Mouse (Mus musculus) embryo, embryonic 9.5 days (tissue): Measurements from ENCODE around the gene Lias.

Experiments
- DNase-seq: peaks from one replicate; pipeline ENCODE4 v3.0.0-alpha.2; 2017; ENCODE audit errors: extremely low spot score

Lias gene

DNA sequence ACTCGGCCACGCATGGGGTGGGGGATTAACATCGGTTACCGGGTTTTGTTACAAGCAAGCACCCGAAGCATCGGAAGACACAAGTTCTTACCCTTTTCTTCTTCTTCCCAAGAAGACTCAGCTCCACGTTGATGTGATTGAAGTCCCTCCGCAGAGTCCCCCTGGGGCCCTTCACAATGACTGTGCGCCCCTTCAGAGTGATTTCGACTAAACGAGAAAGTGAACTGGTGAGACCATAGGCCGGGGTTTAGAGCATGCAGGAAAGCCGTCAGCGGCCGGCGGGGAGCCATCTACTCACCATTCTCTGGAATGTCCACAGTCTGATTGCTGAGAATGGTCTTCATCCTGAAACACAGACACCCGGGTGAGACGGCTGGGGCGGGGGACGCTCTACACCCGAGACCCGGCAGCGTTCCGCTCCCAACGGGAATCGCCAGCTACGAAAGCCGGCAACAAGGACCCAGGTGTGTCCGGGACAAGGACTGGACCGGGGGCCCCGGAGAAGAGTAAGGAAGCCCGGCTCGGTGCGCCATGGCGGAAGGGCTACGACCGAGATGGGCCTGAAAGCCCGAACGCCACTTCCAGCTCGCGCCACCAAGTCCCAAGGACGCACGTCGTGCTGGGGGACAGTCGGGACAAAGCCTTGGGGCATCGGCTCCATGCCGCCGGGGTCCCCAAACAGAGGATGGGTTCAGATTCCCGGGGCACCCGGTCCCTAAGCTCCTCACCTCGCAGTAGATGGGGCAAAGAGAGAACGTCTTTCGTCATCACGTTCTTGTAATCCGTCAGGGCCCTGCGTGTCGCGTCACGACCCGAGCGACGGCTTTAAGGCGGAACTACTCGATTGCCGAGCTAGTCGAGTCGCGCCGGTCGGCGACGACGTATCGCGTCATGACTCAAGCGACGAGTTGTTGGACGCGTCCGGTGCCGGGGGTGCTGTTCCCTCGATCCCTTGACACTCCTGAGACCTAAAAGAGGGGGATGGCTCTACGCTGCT lies at the start of gene Lias, which contains the start of gene Rpl9:
Gene Lias, plus strand, starts transcription at position 850 of the 997 bp plus-strand sequence.
Gene Rpl9, minus strand, starts transcription at position 797 of the 997 bp plus-strand sequence.
- DNase-seq, result peak; percentile 98

DNA sequence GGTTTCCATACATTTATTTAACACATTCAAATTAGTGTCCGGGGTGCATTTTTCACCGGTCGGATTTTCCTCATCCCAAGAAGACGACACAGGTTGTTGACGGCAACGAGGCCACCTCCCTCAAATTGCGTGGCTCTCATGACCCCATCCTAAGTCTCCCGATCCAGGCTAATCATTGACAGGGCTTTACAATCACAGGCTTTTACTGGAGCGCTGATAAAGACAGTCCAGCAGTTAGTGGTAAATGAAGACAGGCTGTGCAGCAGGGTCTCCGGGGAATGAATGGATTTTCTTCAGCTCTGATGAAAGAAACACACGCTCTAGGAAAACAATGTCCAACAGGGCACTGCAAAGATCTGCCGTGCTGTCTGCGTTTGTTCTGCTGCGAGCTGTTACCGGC lies 43.1 kb upstream of the Lias start, which contains the start of gene Klb:
Gene Klb, plus strand, starts transcription at position 147 of the 400 bp plus-strand sequence.
- DNase-seq, result peak; percentile 33

DNA sequence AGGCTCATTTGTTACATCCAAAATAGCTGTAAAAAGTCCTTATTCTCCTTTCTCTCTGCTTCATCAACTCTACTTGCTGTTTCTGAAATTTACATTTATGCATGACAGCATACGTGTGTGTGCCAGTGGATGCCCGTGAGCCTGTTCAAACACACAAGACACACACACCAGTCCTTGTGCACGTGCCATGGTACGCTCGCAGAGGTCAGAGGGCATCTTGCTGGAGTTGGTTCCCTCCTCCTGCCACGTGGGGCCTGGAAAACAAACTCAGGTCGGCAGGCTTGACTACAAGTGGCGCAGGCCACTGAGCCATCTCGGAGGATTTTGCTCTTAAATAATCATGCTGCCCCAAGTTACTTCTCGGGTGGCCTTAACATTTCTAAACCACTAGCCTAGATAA lies 40.8 kb upstream of the Lias start:
- no peak for DNase-seq

DNA sequence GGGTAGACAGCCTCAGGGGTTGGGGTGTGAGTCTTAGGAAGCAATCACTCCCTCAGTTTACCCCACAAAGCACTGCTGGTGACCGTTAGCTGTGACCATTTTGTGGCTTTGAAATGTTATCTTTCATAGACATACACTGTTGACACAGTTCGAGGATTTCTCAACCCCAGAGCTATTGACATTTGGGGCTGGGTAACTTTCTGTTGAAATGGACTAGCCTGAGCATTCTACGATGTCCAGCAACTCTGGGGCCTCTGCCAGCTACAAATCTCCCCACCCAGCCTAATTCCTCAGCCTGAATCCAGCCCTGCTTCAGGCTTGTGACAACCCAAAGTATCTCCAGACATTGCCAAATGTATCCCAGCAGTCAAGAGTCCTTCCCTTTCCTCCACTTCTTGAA lies 37.2 kb upstream of the Lias start:
- no peak for DNase-seq

DNA sequence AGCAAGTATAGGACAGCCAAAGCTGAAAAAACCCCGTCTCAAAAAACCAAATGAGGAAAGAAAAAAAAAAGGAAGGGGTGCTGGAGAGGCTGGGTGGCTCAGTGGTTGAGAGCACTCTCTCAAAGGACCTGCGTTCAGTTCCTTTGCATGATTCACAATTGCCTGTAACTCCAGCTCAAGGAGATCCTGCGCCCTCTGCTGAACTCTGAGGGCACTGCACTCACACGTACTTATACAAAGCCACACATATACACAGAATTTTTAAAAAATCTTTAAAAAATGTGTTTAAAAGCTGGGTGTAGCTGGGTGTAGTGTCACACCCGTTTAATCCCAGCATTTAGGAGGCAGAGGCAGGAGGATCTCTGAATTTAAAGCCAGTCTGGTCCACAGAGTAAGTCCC lies 36.3 kb upstream of the Lias start:
- DNase-seq, result no peak

DNA sequence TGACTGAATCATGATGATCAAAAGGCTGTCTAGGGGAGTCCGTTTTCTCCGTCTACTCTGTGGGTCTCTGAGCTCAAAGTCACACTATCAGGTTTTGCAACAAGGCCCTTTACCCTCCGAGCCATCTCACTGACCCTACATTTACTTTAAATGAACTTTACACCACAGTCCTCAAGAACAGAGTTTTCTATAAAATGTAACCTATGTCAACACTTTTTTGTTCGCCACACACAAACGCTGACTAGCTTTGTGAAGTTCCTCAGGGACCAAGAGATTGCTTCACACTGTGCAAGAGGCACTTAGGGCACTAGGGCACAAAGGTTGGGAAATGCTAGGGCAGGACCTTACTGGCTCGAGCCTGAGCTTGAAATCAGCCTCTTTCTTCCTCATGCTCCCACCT lies 34.4 kb upstream of the Lias start:
- DNase-seq, result no peak

DNA sequence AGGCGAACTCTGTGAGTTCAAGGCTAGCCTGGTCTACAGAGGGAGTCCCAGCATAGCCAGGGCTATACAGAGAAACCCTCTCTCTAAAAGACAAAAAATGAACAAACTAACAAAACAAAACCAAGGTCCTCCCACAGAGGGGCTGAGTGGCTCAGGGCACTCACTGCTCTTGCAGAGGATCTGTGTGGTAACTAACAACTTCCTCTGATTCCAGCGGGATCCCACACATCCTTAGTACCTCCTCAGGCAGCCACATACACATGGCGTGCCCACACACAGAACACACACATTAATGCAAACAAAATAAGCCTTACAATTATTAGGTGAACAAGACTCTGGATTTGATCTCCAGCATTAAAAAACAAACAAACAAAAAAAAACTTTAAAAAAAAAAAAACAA lies 33.5 kb upstream of the Lias start:
- no peak for DNase-seq

DNA sequence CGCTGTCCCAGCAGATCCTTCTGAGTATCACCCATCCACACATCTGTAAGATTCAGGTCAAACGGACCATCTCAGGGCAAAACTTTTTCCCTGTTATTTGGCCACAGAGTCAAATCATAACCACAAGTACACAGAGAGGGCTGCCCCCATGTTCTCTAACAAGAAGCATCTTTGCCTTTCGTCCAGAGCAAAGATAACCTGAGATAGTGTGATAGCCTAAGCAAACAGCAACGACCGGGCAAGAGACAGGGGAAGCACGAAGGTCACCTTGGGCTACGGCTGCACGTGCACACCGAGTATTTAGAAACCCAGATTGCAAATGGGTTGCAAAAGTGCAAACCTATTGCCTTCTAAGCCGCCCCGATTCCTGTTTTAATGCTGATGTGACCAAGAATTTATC lies 23.5 kb upstream of the Lias start:
- no peak for DNase-seq

DNA sequence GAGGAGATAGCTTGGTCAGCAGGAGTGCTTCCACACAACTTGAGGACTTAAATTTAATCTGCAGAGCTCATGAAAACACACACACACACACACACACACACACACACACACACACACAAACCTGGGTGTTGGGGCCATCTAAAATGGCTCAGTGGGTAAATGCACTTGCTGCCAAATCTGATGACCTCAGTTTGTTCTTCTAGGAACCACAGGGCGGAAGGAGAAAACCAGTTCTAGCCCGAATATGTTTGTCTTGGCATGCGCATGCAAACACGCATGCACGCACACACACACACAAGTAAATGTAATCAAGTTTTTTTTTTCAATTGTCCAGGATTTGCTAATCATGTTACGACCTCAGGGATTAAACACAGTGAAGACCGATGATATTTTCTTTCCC lies 19.7 kb upstream of the Lias start:
- DNase-seq, result no peak

DNA sequence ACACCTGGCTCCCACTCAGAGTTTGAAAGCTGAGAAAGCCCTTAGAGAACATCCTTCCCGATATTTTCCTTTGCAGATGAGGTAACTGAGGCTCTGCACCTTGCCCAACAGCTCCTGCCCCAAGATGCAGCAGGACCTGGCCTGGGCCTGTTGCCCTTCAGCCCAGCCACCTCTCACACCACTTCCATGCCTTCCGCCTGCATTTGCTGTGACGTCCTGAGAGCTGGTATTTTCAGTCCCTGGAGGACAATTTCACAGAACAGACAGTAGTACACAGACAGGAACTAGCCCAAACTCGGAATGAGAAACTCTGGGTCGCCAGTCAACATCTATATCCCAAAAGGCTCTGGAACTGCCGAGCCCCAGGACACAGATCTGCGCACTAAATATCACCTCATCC lies 16.6 kb upstream of the Lias start:
- no peak for DNase-seq

DNA sequence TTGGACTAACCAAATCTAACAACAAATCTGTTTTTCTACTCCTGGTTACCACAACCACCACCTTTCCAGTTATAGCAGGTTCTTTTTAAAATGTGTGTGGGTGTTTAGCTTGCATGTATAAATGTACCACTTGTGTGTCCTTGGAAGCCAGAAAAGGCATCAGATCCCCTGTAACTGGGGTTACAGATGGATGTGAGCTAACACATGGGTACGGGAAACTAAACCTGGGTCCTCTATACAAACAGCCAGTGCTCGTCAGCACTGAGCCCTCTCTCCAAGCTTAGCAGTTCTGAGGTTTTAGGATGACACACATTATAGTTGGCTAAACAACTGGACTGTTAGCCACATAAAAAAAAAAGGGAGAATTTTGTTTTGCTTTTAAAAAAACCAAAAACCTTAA lies 5.6 kb upstream of the Lias start:
- DNase-seq, result no peak

DNA sequence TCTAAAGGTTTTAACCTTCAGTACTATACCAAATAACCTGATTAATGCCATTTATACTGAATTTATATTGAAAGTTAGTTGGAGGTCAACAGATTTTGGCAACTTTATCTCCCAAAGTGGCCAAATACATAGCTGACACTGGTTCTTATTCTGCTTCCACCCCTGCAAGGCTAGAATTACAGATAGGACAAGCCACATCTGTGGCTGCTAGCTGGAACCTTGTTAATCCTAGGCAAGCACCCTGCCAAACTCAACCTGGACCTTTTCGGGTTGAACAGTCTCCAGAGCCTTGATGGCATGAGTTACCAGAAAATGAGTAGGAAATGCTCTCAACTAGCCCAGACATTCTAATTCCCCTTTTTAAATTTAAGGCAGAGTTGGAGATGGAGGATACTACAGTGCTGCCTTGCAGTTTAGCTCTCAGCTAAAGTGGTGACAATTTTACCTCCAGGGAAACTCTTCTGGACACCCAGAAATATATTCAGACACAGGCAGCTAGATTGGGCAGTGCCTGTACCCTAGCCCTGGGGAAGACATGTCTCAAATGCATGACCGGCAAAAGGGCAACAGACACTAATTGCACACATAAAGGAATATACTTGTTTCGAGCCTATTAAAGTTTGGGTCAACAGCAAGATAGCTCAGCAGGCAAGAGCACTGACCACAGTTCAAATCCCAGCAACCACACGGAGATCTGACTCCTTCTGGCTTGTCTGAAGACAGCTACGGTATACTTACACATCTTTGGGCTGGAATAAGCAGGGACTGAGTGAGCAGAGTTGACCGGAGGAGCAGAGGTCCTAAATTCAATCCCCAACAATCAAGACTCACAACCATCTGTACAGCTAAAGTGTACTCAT lies 4.1 kb upstream of the Lias start:
- peak; percentile 26 for DNase-seq

DNA sequence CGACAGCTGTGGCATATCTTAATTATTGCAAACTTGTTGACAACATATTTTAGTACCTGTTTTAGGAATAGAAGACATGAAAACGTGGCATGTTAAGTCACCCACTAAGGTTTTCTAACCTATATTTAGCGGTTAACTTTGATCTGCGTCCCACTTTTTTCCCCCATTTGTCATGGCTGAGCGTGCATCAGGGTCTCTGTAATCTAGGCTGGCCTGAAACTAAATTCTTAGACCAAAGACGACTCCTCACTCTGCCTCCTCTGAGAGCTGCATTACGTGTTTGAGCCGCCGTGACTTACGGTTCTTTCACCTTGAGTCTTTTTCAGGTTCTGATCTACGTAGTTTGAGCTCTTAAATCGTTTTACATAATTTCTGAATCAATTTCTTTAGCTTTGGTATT lies 456 bp downstream of the Lias start:
- no peak for DNase-seq

DNA sequence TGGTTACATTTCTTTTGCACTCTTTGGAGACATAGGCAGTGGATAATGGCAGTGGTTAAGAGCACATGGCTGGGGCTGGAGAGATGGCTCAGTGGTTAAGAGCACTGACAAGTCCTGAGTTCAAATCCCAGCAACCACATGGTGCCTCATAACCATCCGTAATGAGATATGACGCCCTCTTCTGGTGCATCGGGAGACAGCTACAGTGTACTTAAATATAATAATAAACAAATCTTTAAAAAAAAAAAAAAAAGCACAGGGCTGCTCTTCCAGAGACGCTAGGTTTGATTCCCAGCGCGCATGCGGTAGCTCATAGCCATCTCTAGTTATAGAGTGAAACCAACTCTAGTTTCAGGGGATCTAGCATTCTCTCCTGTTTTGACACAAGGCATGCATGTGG lies 3.1 kb downstream of the Lias start:
- DNase-seq, result no peak

DNA sequence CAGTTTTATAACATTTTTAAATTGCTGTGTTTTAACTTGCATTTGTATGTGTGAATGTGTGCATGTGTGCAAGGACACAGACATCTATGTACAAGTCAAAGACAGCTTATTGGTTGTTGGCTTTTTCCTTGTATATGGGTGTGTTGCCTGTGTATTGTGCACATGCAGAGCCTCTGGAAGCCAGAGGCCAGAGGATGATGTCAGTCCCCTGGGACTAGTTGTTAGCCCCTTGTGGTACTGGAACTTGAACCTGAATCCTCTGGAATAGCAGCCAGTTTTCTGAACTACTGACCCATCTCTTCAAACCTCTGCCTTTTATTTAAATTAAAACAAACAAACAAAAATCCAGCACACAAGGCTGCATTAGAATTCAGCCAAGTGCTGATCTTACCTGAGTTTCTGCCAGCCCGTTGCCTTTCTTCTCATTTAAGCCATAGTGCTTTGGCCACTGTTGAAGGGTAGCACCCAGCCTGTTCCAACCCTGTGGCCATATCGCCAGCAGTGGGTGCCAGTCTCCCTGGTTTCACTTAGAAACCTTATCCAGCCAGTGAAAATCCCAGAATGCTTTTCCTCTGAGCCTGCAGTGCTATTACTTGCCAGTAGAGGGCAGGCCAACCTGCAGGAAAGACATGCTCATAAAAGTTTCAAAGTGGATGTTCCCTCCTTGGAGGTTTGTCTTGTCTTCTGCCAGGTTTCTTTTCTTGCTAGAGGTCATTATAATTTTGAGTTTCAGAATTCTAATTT lies 10.1 kb downstream of the Lias start:
- peak; percentile 77 for DNase-seq

DNA sequence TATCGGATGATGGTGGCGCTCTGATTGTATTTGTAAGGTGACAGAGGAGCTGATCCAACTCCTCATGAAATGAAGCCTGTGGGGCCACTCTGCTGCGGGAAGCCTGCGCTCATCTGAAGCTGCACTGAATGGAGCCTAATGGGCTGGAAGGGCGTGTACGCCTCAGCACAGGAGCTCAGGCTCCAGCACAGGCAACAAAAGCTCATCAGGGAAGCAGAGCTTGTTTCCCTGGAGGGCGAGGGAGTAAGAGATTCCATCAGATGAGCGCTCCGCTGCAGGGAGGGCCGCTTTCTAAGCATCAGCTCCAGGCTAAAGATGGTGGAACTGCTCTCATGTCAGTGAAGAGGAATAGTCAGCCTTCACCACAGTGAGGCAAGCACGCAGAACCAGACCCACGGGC lies 16.7 kb downstream of the Lias start:
- DNase-seq, result no peak

DNA sequence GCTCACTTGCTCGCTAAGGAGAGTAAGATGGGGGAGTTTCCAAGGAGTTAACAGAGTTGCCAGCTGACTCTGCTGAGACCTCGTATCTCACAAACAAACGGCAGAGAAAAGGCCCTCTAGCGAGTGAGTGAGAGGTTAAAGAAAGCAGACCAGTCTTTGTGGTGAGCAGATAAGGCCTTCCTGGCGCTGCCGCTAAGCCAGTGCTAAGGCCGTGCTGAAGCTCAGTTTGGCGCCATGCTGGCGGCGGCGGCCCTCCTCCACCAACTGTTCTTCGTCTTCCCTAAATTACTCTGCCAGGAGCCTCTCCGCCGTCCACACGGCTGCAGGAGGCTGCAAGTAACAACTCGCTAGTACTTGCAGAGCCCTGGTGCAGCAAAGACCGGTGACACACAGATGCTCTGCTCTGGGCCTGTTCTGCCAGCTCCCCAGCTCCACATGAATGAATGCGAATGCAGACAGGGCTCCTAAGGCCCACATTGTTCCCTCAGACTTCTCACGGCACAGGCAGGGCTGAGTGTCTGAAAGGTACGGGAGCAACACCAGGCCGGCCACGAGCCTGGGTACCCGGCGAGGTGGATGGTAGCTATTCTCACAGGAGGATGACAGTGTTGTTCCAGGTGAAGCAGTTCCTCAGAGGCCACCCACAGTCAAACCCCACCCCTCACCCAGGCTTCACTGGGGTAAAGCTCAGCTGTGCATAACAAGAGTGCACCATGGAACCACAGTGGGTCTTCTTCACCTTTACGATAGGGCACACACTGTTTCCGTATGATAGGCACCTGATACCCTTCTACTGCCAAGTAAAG lies 24.6 kb downstream of the Lias start:
- DNase-seq, result peak; percentile 79

DNA sequence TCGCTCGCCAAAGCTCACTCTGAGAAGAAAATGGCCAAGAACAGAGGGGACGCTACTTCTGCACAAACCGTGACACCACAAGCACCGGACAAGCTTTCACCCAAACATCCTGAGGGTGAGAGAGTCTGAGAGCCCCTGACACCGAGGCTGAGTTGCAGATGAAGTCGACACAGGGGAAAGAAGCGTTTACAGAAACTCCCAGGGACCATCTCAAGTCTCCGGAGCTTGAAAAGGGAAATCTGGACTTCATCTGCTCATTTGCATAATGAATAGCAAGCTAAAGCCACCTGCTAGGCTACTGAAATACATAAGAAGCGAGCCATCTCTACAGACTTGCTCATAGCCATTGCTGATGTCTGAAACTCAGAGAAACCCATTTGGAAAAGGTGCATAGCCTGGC lies 27.8 kb downstream of the Lias start:
- DNase-seq, result no peak

DNA sequence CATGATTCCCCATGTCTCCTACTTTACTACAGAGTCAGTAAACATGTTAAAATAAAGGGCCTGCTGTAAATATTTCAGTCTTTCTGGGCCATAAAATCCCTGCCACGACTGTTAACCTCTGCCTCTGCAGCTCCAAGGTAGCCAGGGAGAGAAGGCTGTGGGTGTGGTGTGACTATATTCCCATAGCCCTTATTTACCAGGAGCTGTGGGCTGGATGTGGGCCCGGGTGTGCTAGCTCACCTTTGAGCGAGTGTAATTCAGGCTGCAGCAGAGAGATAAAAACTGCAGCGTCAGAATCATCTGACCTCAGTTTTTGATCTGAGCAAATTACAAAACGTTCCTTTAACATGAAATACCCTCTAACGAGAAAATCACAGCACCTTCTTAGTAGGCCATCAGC lies 29.5 kb downstream of the Lias start:
- DNase-seq, result no peak

DNA sequence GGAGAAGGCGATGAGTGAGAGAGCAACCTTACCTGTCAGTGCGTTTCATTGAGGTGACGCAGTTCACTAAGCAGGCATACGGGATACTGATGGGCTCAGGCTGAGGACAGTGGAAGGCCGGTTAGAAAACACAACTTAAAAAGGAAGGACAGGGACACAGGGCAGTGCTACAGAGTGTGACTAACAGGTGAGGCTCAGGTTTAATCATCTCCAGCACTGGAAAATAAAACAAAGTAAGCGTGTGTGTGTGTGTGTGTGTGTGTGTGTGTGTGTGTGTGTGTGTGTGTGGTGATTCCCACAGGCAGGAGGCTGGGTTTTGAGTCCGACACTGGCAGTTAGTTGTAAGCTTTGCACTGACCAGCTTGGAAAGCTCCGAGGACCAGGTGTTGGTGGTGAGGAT lies 31.5 kb downstream of the Lias start:
- no peak for DNase-seq

DNA sequence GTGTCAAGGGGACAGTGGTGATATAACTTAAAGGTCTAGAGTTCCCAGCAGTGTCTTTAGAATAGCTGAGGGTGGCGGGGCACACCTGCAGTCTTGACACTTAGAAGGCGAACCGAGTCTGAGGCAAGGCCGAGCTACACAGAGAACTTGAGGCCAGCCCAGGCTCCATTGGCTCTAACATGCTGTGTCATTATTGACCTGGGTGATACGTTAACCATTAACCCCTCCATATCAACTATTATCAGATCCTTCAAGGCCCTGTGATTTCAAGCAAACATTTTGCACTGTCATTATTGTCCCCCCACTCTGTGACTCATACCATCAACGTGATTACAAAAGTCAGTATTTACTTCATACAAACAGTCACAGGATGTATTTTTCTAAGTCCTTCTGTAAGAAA lies 32.9 kb downstream of the Lias start:
- no peak for DNase-seq
